20 mouse cellular contexts compared by ENCODE assay signal in genomic region chr8:125747390-125747789, GRCm38 (mm10). TPM values are rescaled to one million over a fixed set of nuclear protein-coding genes. Genes with fewer than 3 reads are reported as not detected.
DNase-seq lines count a peak whose midpoint lies in the region; ATAC-seq and TF ChIP-seq lines count a peak whose summit lies in the region.
"Had no signal": no experiment of that assay in that cellular context is flagged by ENCODE, and none has a peak within 500 bp of the region (broad histone marks: within the 10 kb centered on the region; RNA-seq: fewer than 3 reads in every experiment).

No protein-coding gene starts in this region.

- no peaks in the 10 kb centered on the region for H3K36me3 ChIP-seq in hindbrain, embryonic 10.5 days
- H3K36me3 ChIP-seq in hindbrain, embryonic 16.5 days (ENCODE audit: control insufficient read depth, insufficient read depth, low read length) = no peaks in the 10 kb centered on the region
- H3K36me3 ChIP-seq in limb, embryonic 10.5 days = no peaks in the 10 kb centered on the region
- no peaks in the 10 kb centered on the region for H3K36me3 ChIP-seq in limb, embryonic 14.5 days (ENCODE audit: control insufficient read depth, insufficient read depth, low read length)
- H3K36me3 ChIP-seq: heart, embryonic 10.5 days; intestine, embryonic 15.5 days had no signal

- no peaks in the 10 kb centered on the region for H3K27me3 ChIP-seq in hindbrain, embryonic 10.5 days (ENCODE audit: insufficient read depth, poor library complexity, severe bottlenecking)
- H3K27me3 ChIP-seq in hindbrain, embryonic 16.5 days (replicated peaks; ENCODE audit: control insufficient read depth, insufficient read depth, low read length) = no peaks in the 10 kb centered on the region
- no peaks in the 10 kb centered on the region for H3K27me3 ChIP-seq in limb, embryonic 10.5 days (ENCODE audit: low read depth, poor library complexity, severe bottlenecking)
- no peaks in the 10 kb centered on the region for H3K27me3 ChIP-seq in limb, embryonic 14.5 days (ENCODE audit: control insufficient read depth, insufficient read depth, low read length)
- H3K27me3 ChIP-seq: forebrain, embryonic 13.5 days; hindbrain, embryonic 13.5 days; intestine, embryonic 15.5 days; Patski had no signal

- DNase-seq in adrenal gland, adult 2 months = peak; percentile 11
- no peak for DNase-seq in adrenal gland, postnatal 4 days (ENCODE audit: low spot score in 2 of 2)
- no peak for DNase-seq in hindbrain, embryonic 10.5 days (ENCODE audit: low spot score)
- no peak for DNase-seq in limb, embryonic 10.5 days (ENCODE audit: low spot score)
- no peak for DNase-seq in limb, embryonic 14.5 days (ENCODE audit: low spot score)
- DNase-seq: B cell, adult 2 months; cerebellum, adult 11-12 months; cerebellum, adult 9-11 months; forebrain, postnatal 0 days; heart, postnatal 4 days; kidney, adult 18-20 months had no signal

- TF ChIP-seq POLR2A in limb, embryonic 14.5 days (IDR thresholded peaks at IDR 0.05; ENCODE audit: borderline replicate concordance, extremely low read depth, insufficient read depth, insufficient read length) = no peak

- H3K4me1 ChIP-seq in hindbrain, embryonic 10.5 days (replicated peaks) = peaks cover 22% of the 10 kb centered on the region
- H3K4me1 ChIP-seq in hindbrain, embryonic 16.5 days (ENCODE audit: control insufficient read depth, insufficient read depth, low read depth, low read length) = no peaks in the 10 kb centered on the region
- peaks cover 34% of the 10 kb centered on the region for H3K4me1 ChIP-seq in limb, embryonic 10.5 days
- H3K4me1 ChIP-seq in limb, embryonic 14.5 days (ENCODE audit: control insufficient read depth, insufficient read depth, low read length) = peaks cover 17% of the 10 kb centered on the region
- H3K4me1 ChIP-seq: intestine, embryonic 15.5 days had no signal

- ATAC-seq in hindbrain, embryonic 16.5 days = no peak
- ATAC-seq in limb, embryonic 14.5 days (ENCODE audit: low FRiP score, low read depth) = no peak
- no peak for ATAC-seq in CD4-positive, CD25-positive, alpha-beta regulatory T cell, adult 4 months
- no peak for ATAC-seq in cerebellum, adult (ENCODE audit: insufficient number of reproducible peaks, low FRiP score, low TSS enrichment)
- ATAC-seq: activated CD4-positive, CD25-positive, alpha-beta regulatory T cell, adult 4 months; forebrain, embryonic 13.5 days; forebrain, postnatal 0 days; intestine, embryonic 15.5 days; Patski had no signal

- no peak overlapping the region for H3K4me3 ChIP-seq in hindbrain, embryonic 10.5 days
- H3K4me3 ChIP-seq in hindbrain, embryonic 16.5 days (ENCODE audit: low read length) = no peak overlapping the region
- no peak overlapping the region for H3K4me3 ChIP-seq in limb, embryonic 10.5 days
- no peak overlapping the region for H3K4me3 ChIP-seq in limb, embryonic 14.5 days (replicated peaks; ENCODE audit: low read length)
- H3K4me3 ChIP-seq: forebrain, embryonic 13.5 days; heart, embryonic 10.5 days; hindbrain, embryonic 13.5 days; intestine, embryonic 15.5 days had no signal

- WGBS in hindbrain, embryonic 10.5 days = 75% methylated on average over 8 of the region's 8 CpGs
- 71% methylated on average over 8 of the region's 8 CpGs for WGBS in hindbrain, embryonic 16.5 days
- WGBS in limb, embryonic 10.5 days = 73% methylated on average over 8 of the region's 8 CpGs
- WGBS in limb, embryonic 14.5 days = 62% methylated on average over 8 of the region's 8 CpGs

- H3K9me3 ChIP-seq in hindbrain, embryonic 10.5 days = no peaks in the 10 kb centered on the region
- H3K9me3 ChIP-seq in hindbrain, embryonic 16.5 days (ENCODE audit: control insufficient read depth, low read length) = no peaks in the 10 kb centered on the region
- no peaks in the 10 kb centered on the region for H3K9me3 ChIP-seq in limb, embryonic 10.5 days (replicated peaks)
- H3K9me3 ChIP-seq in limb, embryonic 14.5 days (ENCODE audit: control insufficient read depth, low read length) = no peaks in the 10 kb centered on the region
- H3K9me3 ChIP-seq: forebrain, embryonic 13.5 days; heart, embryonic 10.5 days; hindbrain, embryonic 13.5 days; intestine, embryonic 15.5 days had no signal

- no peak overlapping the region for H3K9ac ChIP-seq in hindbrain, embryonic 16.5 days (ENCODE audit: low read depth, low read length)
- H3K9ac ChIP-seq in limb, embryonic 14.5 days (ENCODE audit: low read depth, low read length, severe bottlenecking) = no peak overlapping the region
- H3K9ac ChIP-seq: forebrain, embryonic 13.5 days; forebrain, postnatal 0 days; hindbrain, embryonic 13.5 days; intestine, embryonic 15.5 days had no signal

- H3K4me2 ChIP-seq in hindbrain, embryonic 16.5 days (ENCODE audit: low read length) = no peak overlapping the region
- no peak overlapping the region for H3K4me2 ChIP-seq in limb, embryonic 14.5 days (replicated peaks; ENCODE audit: low read depth, low read length, severe bottlenecking)
- H3K4me2 ChIP-seq: forebrain, embryonic 13.5 days; hindbrain, embryonic 13.5 days; intestine, embryonic 15.5 days had no signal

- H3K27ac ChIP-seq in hindbrain, embryonic 10.5 days = peak overlapping the region; percentile 35
- no peak overlapping the region for H3K27ac ChIP-seq in hindbrain, embryonic 16.5 days (ENCODE audit: low read depth, low read length)
- peak overlapping the region; percentile 62; the same call in 1 of the 2 replicates for H3K27ac ChIP-seq in limb, embryonic 10.5 days
- 0 out of 2 replicates have a peak overlapping the region, but pooled peaks have one; percentile 13 for H3K27ac ChIP-seq in limb, embryonic 14.5 days (replicated peaks; ENCODE audit: low read depth, low read length)
- H3K27ac ChIP-seq: forebrain, embryonic 13.5 days; heart, embryonic 10.5 days; hindbrain, embryonic 13.5 days; intestine, embryonic 15.5 days had no signal

RNA-seq across cellular contexts. Expression of gene Ntpcr, which starts 17.6 kb away (rescaled TPM):
- 10 to 100 TPM; 17.2 to 19.2 TPM for total RNA-seq in adrenal gland, adult 2 months (2021)
- 30.4 and 31.5 TPM in 2 replicates for polyA plus RNA-seq in adrenal gland, adult 2 months (2012; rRNA removed)
- total RNA-seq in adrenal gland, postnatal 4 days (2021) = 10 to 100 TPM; 22.5 to 24.4 TPM
- polyA plus RNA-seq in hindbrain, embryonic 10.5 days (2016; fragmentation: Nextera tagmentation; extraction: Ambion mirVana) = 15.9 and 18.8 TPM in 2 replicates
- 35.4 and 37.6 TPM in 2 replicates for polyA plus RNA-seq in hindbrain, embryonic 16.5 days (2015; fragmentation: Nextera tagmentation; extraction: Ambion mirVana)
- 18.4 and 20.2 TPM in 2 replicates for polyA plus RNA-seq in limb, embryonic 10.5 days (2016; fragmentation: Nextera tagmentation; extraction: Ambion mirVana)
- polyA plus RNA-seq in limb, embryonic 14.5 days (2012; rRNA removed) = 39.0 TPM in 2 replicates
- 39.7 and 45.3 TPM in 2 replicates for polyA plus RNA-seq in limb, embryonic 14.5 days (2014; fragmentation: Nextera tagmentation; extraction: Ambion mirVana)
- 10 to 100 TPM; 25.9 to 33.5 TPM for polyA plus RNA-seq in CD4-positive, CD25-positive, alpha-beta regulatory T cell, adult 4 months (2017; shearing (Covaris generic))
